ENCODE assay signal across 7 mouse cellular contexts in genomic region chr6:88388946-88389345, GRCm38 (mm10). TPM values are rescaled to one million over a fixed set of nuclear protein-coding genes. Genes with fewer than 3 reads are reported as not detected.
DNase-seq lines count a peak whose midpoint lies in the region; ATAC-seq and TF ChIP-seq lines count a peak whose summit lies in the region.

No protein-coding gene starts in this region.

- peaks cover 26% of the 10 kb centered on the region for H3K4me1 ChIP-seq in limb, embryonic 14.5 days (ENCODE audit: control insufficient read depth, insufficient read depth, low read length)
- no peaks in the 10 kb centered on the region for H3K4me1 ChIP-seq in thymus, adult 2 months (replicated peaks; ENCODE audit: control insufficient read depth, insufficient read depth, low read length)

- H3K9me3 ChIP-seq in limb, embryonic 14.5 days (ENCODE audit: control insufficient read depth, low read length): no peaks in the 10 kb centered on the region

- no peak overlapping the region for H3K4me3 ChIP-seq in limb, embryonic 14.5 days (replicated peaks; ENCODE audit: low read length)
- no peak overlapping the region for H3K4me3 ChIP-seq in thymus, adult 2 months (ENCODE audit: control insufficient read depth, insufficient read depth, low read length)

- WGBS in limb, embryonic 14.5 days: 32% methylated on average over 5 of the region's 5 CpGs
- WGBS in thymus, adult 2 months: 88% methylated on average over 5 of the region's 5 CpGs

- no peak for TF ChIP-seq CTCF in thymus, adult 2 months (IDR thresholded peaks at IDR 0.05; ENCODE audit: borderline replicate concordance, control insufficient read depth, extremely low read depth, insufficient read depth, low read length, poor library complexity)

- DNase-seq in Muller cell, postnatal 12 days (ENCODE audit: inconsistent ontology term): peak; percentile 24
- peak; percentile 60 to 67 for DNase-seq in heart, adult 9 months (ENCODE audit: low spot score in 2 of 2)
- DNase-seq in limb, embryonic 14.5 days (ENCODE audit: low spot score): peak; percentile 60
- DNase-seq in thymus, adult 2 months: no peak
- DNase-seq in layer of hippocampus, postnatal 14 days (ENCODE audit: low spot score in 2 of 2): no peak
- no peak for DNase-seq in cerebellum, postnatal 14 days

- no peak overlapping the region for H3K9ac ChIP-seq in limb, embryonic 14.5 days (ENCODE audit: low read depth, low read length, severe bottlenecking)

- no peaks in the 10 kb centered on the region for H3K27me3 ChIP-seq in limb, embryonic 14.5 days (ENCODE audit: control insufficient read depth, insufficient read depth, low read length)
- no peaks in the 10 kb centered on the region for H3K27me3 ChIP-seq in thymus, adult 2 months (ENCODE audit: control insufficient read depth, insufficient read depth, low read length)

- H3K4me2 ChIP-seq in limb, embryonic 14.5 days (replicated peaks; ENCODE audit: low read depth, low read length, severe bottlenecking): no peak overlapping the region

- no peak overlapping the region for H3K27ac ChIP-seq in limb, embryonic 14.5 days (replicated peaks; ENCODE audit: low read depth, low read length)
- H3K27ac ChIP-seq in thymus, adult 2 months (ENCODE audit: control insufficient read depth, insufficient read depth, low read length): no peak overlapping the region

- no peaks in the 10 kb centered on the region for H3K36me3 ChIP-seq in limb, embryonic 14.5 days (ENCODE audit: control insufficient read depth, insufficient read depth, low read length)
- H3K36me3 ChIP-seq in thymus, adult 2 months (ENCODE audit: control insufficient read depth, insufficient read depth, low read length): no peaks in the 10 kb centered on the region

- TF ChIP-seq POLR2A in limb, embryonic 14.5 days (IDR thresholded peaks at IDR 0.05; ENCODE audit: borderline replicate concordance, extremely low read depth, insufficient read depth, insufficient read length): no peak
- TF ChIP-seq POLR2A in thymus, adult 2 months (IDR thresholded peaks at IDR 0.05; ENCODE audit: control insufficient read depth, extremely low read depth, insufficient read depth, low read length, poor library complexity): no peak

- ATAC-seq in common myeloid progenitor, adult 5-6 weeks (replicated peaks; ENCODE audit: low read depth, poor library complexity, severe bottlenecking): peak; percentile 34; the same call in 1 of the 2 replicates
- ATAC-seq in limb, embryonic 14.5 days (ENCODE audit: low FRiP score, low read depth): no peak

RNA-seq across cellular contexts. Expression of gene Eefsec, which starts 57.4 kb away (rescaled TPM):
- 16.9 and 18.7 TPM in 2 replicates for total RNA-seq in common myeloid progenitor, adult 5-6 weeks (2017)
- polyA plus RNA-seq in limb, embryonic 14.5 days (2012; rRNA removed): 23.0 and 32.4 TPM in 2 replicates
- polyA plus RNA-seq in limb, embryonic 14.5 days (2014; fragmentation: Nextera tagmentation; extraction: Ambion mirVana): 38.2 and 51.9 TPM in 2 replicates
- 79.5 and 83.6 TPM in 2 replicates for polyA plus RNA-seq in thymus, adult 2 months (2012; rRNA removed)
- total RNA-seq in layer of hippocampus, postnatal 14 days (2021): 10 to 100 TPM; 21.4 to 23.5 TPM

Comparison
In these comparisons a context has a peak if more than half of its experiments do, and no peak if none do; other contexts are left out.
1. DNase-seq: peak in Muller cell, postnatal 12 days (single experiment), heart, adult 9 months (2 of 2) and limb, embryonic 14.5 days (single experiment); none in thymus, adult 2 months (single experiment), layer of hippocampus, postnatal 14 days (0 of 2) and cerebellum, postnatal 14 days (0 of 2).